Mouse (Mus musculus) spleen, postnatal 36 days (tissue): ENCODE data around the gene Gm9970.
A peak's percentile ranks its signal among the peaks of the same experiment; 100 is the strongest.

ENCODE experiments used
- DNase-seq, 2 experiments: peaks; one replicate each; pipeline ENCODE4 v3.0.0; 2022; ENCODE audit warnings: low spot score in 2 of 2, mixed read lengths in 1 of 2

Gene Gm9970

GRCm38 (mm10) chr5:31240637-31241521, at the start of gene Gm9970, which contains the start of gene Nrbp1:
Gene Gm9970 (minus strand): TSS chr5:31241232.
Gene Nrbp1 (plus strand): TSS chr5:31240864.
- DNase-seq = peak; percentile 96 to 97

- DNase-seq = no peak
These were observed 48.7 kb upstream of the Gm9970 start for GRCm38 (mm10) chr5:31289626-31290230.

- no peak for DNase-seq
These were observed 47.6 kb upstream of the Gm9970 start for GRCm38 (mm10) chr5:31288655-31289054.

GRCm38 (mm10) chr5:31288225-31288624, 47.2 kb upstream of the Gm9970 start:
- DNase-seq = peak; percentile 15 to 41

- DNase-seq = peak; percentile 37 to 45
These were observed 38.4 kb upstream of the Gm9970 start for GRCm38 (mm10) chr5:31279245-31279988.

- no peak for DNase-seq
These were observed 32.0 kb upstream of the Gm9970 start for GRCm38 (mm10) chr5:31273018-31273417.

- no peak for DNase-seq
These were observed 26.7 kb upstream of the Gm9970 start for GRCm38 (mm10) chr5:31267686-31268085.

- DNase-seq = no peak
These were observed 25.1 kb upstream of the Gm9970 start for GRCm38 (mm10) chr5:31266101-31266500.

GRCm38 (mm10) chr5:31257616-31258015, 16.6 kb upstream of the Gm9970 start:
- DNase-seq = no peak

GRCm38 (mm10) chr5:31255971-31256370, 14.9 kb upstream of the Gm9970 start:
- no peak for DNase-seq

- no peak for DNase-seq
These were observed 14.3 kb upstream of the Gm9970 start for GRCm38 (mm10) chr5:31255381-31255780.

GRCm38 (mm10) chr5:31254901-31255300, 13.9 kb upstream of the Gm9970 start:
- no peak for DNase-seq

- DNase-seq = no peak
These were observed 13.4 kb upstream of the Gm9970 start for GRCm38 (mm10) chr5:31254452-31254851.

GRCm38 (mm10) chr5:31253806-31254205, 12.8 kb upstream of the Gm9970 start:
- DNase-seq = no peak

- DNase-seq = no peak
These were observed 11.9 kb upstream of the Gm9970 start for GRCm38 (mm10) chr5:31252795-31253545.

- no peak for DNase-seq
These were observed 11.1 kb upstream of the Gm9970 start for GRCm38 (mm10) chr5:31252151-31252550.

- DNase-seq = no peak
These were observed 10.6 kb upstream of the Gm9970 start, which contains the start of gene Krtcap3 for GRCm38 (mm10) chr5:31251541-31252101. Gene Krtcap3 (plus strand): TSS chr5:31251691.

- DNase-seq = no peak
These were observed 9.7 kb upstream of the Gm9970 start for GRCm38 (mm10) chr5:31250716-31251115.

- DNase-seq = no peak
These were observed 1.2 kb upstream of the Gm9970 start for GRCm38 (mm10) chr5:31242191-31242590.

GRCm38 (mm10) chr5:31241522-31242034, 546 bp upstream of the Gm9970 start:
- no peak for DNase-seq

GRCm38 (mm10) chr5:31226641-31227040, 14.4 kb downstream of the Gm9970 start:
- DNase-seq = no peak
